Mouse (Mus musculus) bone marrow macrophage, adult 2 months (primary cell): ENCODE results near the gene Tex52.

Experiments used
- CTCF ChIP-seq: IDR thresholded peaks from 2 replicates; pipeline ENCODE4 v1.5.1; 2012; ENCODE audit warnings: low read depth, mild to moderate bottlenecking, low read length, moderate library complexity
- POLR2A ChIP-seq: IDR thresholded peaks from 2 replicates; pipeline ENCODE4 v1.6.1; 2012; ENCODE audit warnings: mild to moderate bottlenecking, low read depth, low read length, borderline replicate concordance

DNA sequence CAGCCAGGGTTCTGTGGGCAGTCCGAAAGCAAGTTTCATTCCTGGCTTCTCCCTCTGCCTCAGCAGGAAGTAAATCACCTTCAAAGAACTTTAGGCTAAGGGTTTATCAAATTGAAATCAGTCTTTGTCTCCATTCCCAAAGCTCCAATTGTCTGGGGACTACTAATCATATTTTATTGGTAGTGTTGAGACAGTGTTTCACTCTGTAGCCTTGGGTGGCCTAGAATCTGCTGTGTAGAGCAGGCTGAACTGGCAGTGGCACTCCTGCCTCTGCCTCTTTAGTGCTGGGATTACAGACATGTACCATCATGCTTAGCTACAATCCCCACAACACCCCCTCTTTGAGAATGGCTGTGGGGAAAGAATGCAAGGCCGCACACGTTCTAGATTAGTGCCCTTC is 46.2 kb downstream of the Tex52 start:
- no peak for TF ChIP-seq CTCF
- no peak for TF ChIP-seq POLR2A
